Mouse (Mus musculus): ENCODE data around the gene Pet117. TPM values are rescaled to one million over a fixed set of nuclear protein-coding genes. Genes with fewer than 3 reads are reported as not detected.

Gene Pet117
- total and polyA plus RNA-seq, 3 experiments = not detected

GRCm38 (mm10) chr2:144418062-144418461, 49.3 kb downstream of the Pet117 start:
- no peak for TF ChIP-seq USF1 (IDR thresholded peaks at IDR 0.05; ENCODE audit: low read depth, low read length)
- TF ChIP-seq SIN3A (IDR thresholded peaks at IDR 0.05; ENCODE audit: low read length) = no peak
- no peak for TF ChIP-seq GATA1 (IDR thresholded peaks at IDR 0.05; ENCODE audit: low read depth, low read length)
- TF ChIP-seq MAX (IDR thresholded peaks at IDR 0.05; ENCODE audit: low read length) = no peak
- TF ChIP-seq ETS1 (IDR thresholded peaks at IDR 0.05; ENCODE audit: low read depth, low read length) = no peak
- no peak for TF ChIP-seq ELF1 (IDR thresholded peaks at IDR 0.05; ENCODE audit: low read depth, low read length)
- no peak for TF ChIP-seq KAT2A (conservative IDR thresholded peaks at IDR 0.05; ENCODE audit: low read depth, low read length)
- no peak for TF ChIP-seq BHLHE40 (IDR thresholded peaks at IDR 0.05; ENCODE audit: borderline replicate concordance, low read depth, low read length)
- TF ChIP-seq MAZ (IDR thresholded peaks at IDR 0.05; ENCODE audit: low read depth, low read length) = no peak
- no peak for TF ChIP-seq RAD21 (IDR thresholded peaks at IDR 0.05; ENCODE audit: low read depth, low read length)
- TF ChIP-seq MXI1 (IDR thresholded peaks at IDR 0.05; ENCODE audit: low read depth, low read length) = no peak
- no peak for DNase-seq (ENCODE audit: low read depth, low spot score)
- H3K4me1 ChIP-seq (ENCODE audit: control insufficient read depth in 1 of 2, insufficient read depth in 2 of 2, low read length in 2 of 2) = no peaks in the 10 kb centered on the region
- no peak overlapping the region for H3K27ac ChIP-seq (ENCODE audit: control insufficient read depth, low read depth, low read length)
- H3K9me3 ChIP-seq (replicated peaks; ENCODE audit: insufficient read depth, low read length) = no peaks in the 10 kb centered on the region
- H3K36me3 ChIP-seq (ENCODE audit: control insufficient read depth in 1 of 2, insufficient read depth in 2 of 2, low read length in 2 of 2) = no peaks in the 10 kb centered on the region
- H3K79me2 ChIP-seq (ENCODE audit: control insufficient read depth, insufficient read depth, low read length, poor library complexity) = no peaks in the 10 kb centered on the region
- no peak overlapping the region for H3K4me3 ChIP-seq (ENCODE audit: control insufficient read depth in 1 of 2, insufficient read depth in 1 of 2, low read depth in 2 of 2, low read length in 2 of 2)
- H3K27me3 ChIP-seq (ENCODE audit: control insufficient read depth in 1 of 2, insufficient read depth in 2 of 2, low read length in 2 of 2) = no peaks in the 10 kb centered on the region
- no peak overlapping the region for H3K9ac ChIP-seq (ENCODE audit: control insufficient read depth, low read depth, low read length, poor library complexity, severe bottlenecking)

- H3K36me3 ChIP-seq (ENCODE audit: control insufficient read depth in 1 of 2, insufficient read depth in 2 of 2, low read length in 2 of 2) = no peaks in the 10 kb centered on the region
- H3K4me3 ChIP-seq (ENCODE audit: control insufficient read depth in 1 of 2, insufficient read depth in 1 of 2, low read depth in 2 of 2, low read length in 2 of 2) = no peak overlapping the region
- H3K4me1 ChIP-seq (ENCODE audit: control insufficient read depth in 1 of 2, insufficient read depth in 2 of 2, low read length in 2 of 2) = no peaks in the 10 kb centered on the region
These were observed 53.4 kb downstream of the Pet117 start for GRCm38 (mm10) chr2:144422094-144422675.

More at GRCm38 (mm10) chr2:144422094-144422675, 53.4 kb downstream of the Pet117 start:
- Histone ChIP-seq H3K27ac (ENCODE audit: control insufficient read depth, low read depth, low read length) (no peak overlapping the region), H3K79me2 (ENCODE audit: control insufficient read depth, insufficient read depth, low read length, poor library complexity) (no peaks in the 10 kb centered on the region), H3K9me3 (replicated peaks; ENCODE audit: insufficient read depth, low read length) (no peaks in the 10 kb centered on the region), H3K9ac (ENCODE audit: control insufficient read depth, low read depth, low read length, poor library complexity, severe bottlenecking) (no peak overlapping the region), H3K27me3 (ENCODE audit: control insufficient read depth in 1 of 2, insufficient read depth in 2 of 2, low read length in 2 of 2) (peaks cover 0 to 1% of the 10 kb centered on the region in 2 experiments; a peak in 1 of 4 replicates)
- DNase-seq (ENCODE audit: low read depth, low spot score) = no peak
- TF ChIP-seq MYB (IDR thresholded peaks at IDR 0.05; ENCODE audit: low read depth, low read length) (no peak), CHD1 (IDR thresholded peaks at IDR 0.05; ENCODE audit: low read depth, low read length) (no peak), SMC3 (IDR thresholded peaks at IDR 0.05; ENCODE audit: low read depth, low read length) (no peak), MAX (IDR thresholded peaks at IDR 0.05; ENCODE audit: low read length) (no peak), E2F4 (IDR thresholded peaks at IDR 0.05; ENCODE audit: borderline replicate concordance, low read depth, low read length) (no peak), GABPA (IDR thresholded peaks at IDR 0.05; ENCODE audit: low read depth, low read length) (no peak), NELFE (IDR thresholded peaks at IDR 0.05; ENCODE audit: low read depth, low read length) (no peak), MXI1 (IDR thresholded peaks at IDR 0.05; ENCODE audit: low read depth, low read length) (no peak), TCF12 (IDR thresholded peaks at IDR 0.05; ENCODE audit: low read depth, low read length) (no peak), UBTF (IDR thresholded peaks at IDR 0.05; ENCODE audit: borderline replicate concordance, insufficient read depth, low read depth, low read length) (no peak), JUND (IDR thresholded peaks at IDR 0.05; ENCODE audit: low read depth, low read length) (no peak)

Other genes with a start within 250 kb of the Pet117 start
- 14.1 and 16.8 TPM in 2 replicates for gene Mgme1, start 98.3 kb upstream of the Pet117 start, total RNA-seq (2012; rRNA removed)
- 10 to 100 TPM in 1 of 2 experiments, not detected in 1; 20.3 TPM for gene Mgme1, start 98.3 kb upstream of the Pet117 start, polyA plus RNA-seq (2012; ENCODE audit: insufficient read depth in 1 of 2, insufficient read length in 2 of 2, low read depth in 1 of 2, low replicate concordance in 2 of 2, missing spikeins in 1 of 2)
- gene Snx5, start 98.1 kb upstream of the Pet117 start, total RNA-seq (2012; rRNA removed) = 136 and 161 TPM in 2 replicates
- 100 to 1,000 TPM; 213 to 835 TPM for gene Snx5, start 98.1 kb upstream of the Pet117 start, polyA plus RNA-seq (2012; ENCODE audit: insufficient read depth in 1 of 2, insufficient read length in 2 of 2, low read depth in 1 of 2, low replicate concordance in 2 of 2, missing spikeins in 1 of 2)
- not detected in 2 replicates for gene Ovol2, start 36.9 kb upstream of the Pet117 start, total RNA-seq (2012; rRNA removed)
- not detected for gene Ovol2, start 36.9 kb upstream of the Pet117 start, polyA plus RNA-seq (2012; ENCODE audit: insufficient read depth in 1 of 2, insufficient read length in 2 of 2, low read depth in 1 of 2, low replicate concordance in 2 of 2, missing spikeins in 1 of 2)
- gene Kat14, start within 50 bp of the Pet117 start, total RNA-seq (2012; rRNA removed) = 24.6 and 25.9 TPM in 2 replicates
- 10 to 100 TPM in 1 of 2 experiments, not detected in 1; 52.9 TPM for gene Kat14, start within 50 bp of the Pet117 start, polyA plus RNA-seq (2012; ENCODE audit: insufficient read depth in 1 of 2, insufficient read length in 2 of 2, low read depth in 1 of 2, low replicate concordance in 2 of 2, missing spikeins in 1 of 2)
- 0.03 and 0.08 TPM in 2 replicates for gene Dzank1, start 158.4 kb downstream of the Pet117 start, total RNA-seq (2012; rRNA removed)
- gene Dzank1, start 158.4 kb downstream of the Pet117 start, polyA plus RNA-seq (2012; ENCODE audit: insufficient read depth in 1 of 2, insufficient read length in 2 of 2, low read depth in 1 of 2, low replicate concordance in 2 of 2, missing spikeins in 1 of 2) = under 1 TPM in 1 of 2 experiments, not detected in 1; 0.35 TPM
- 23.6 and 27.3 TPM in 2 replicates for gene Polr3f, start 158.7 kb downstream of the Pet117 start, total RNA-seq (2012; rRNA removed)
- gene Polr3f, start 158.7 kb downstream of the Pet117 start, polyA plus RNA-seq (2012; ENCODE audit: insufficient read depth in 1 of 2, insufficient read length in 2 of 2, low read depth in 1 of 2, low replicate concordance in 2 of 2, missing spikeins in 1 of 2) = 10 to 100 TPM in 1 of 2 experiments, not detected in 1; 17.9 TPM
- gene Rbbp9, start 181.9 kb downstream of the Pet117 start, total RNA-seq (2012; rRNA removed) = 0.07 and 0.08 TPM in 2 replicates
- under 1 TPM in 1 of 2 experiments, not detected in 1; 0.15 TPM for gene Rbbp9, start 181.9 kb downstream of the Pet117 start, polyA plus RNA-seq (2012; ENCODE audit: insufficient read depth in 1 of 2, insufficient read length in 2 of 2, low read depth in 1 of 2, low replicate concordance in 2 of 2, missing spikeins in 1 of 2)
- 76.8 and 89.8 TPM in 2 replicates for gene Sec23b, start 187.2 kb downstream of the Pet117 start, total RNA-seq (2012; rRNA removed)
- gene Sec23b, start 187.2 kb downstream of the Pet117 start, polyA plus RNA-seq (2012; ENCODE audit: insufficient read depth in 1 of 2, insufficient read length in 2 of 2, low read depth in 1 of 2, low replicate concordance in 2 of 2, missing spikeins in 1 of 2) = 10 to 100 TPM in 1 of 2 experiments, not detected in 1; 78.7 TPM
- 24.6 and 28.6 TPM in 2 replicates for gene Smim26, start 225.1 kb downstream of the Pet117 start, total RNA-seq (2012; rRNA removed)
- 10 to 100 TPM in 1 of 2 experiments, not detected in 1; 16.4 TPM for gene Smim26, start 225.1 kb downstream of the Pet117 start, polyA plus RNA-seq (2012; ENCODE audit: insufficient read depth in 1 of 2, insufficient read length in 2 of 2, low read depth in 1 of 2, low replicate concordance in 2 of 2, missing spikeins in 1 of 2)
- 28.8 and 32.5 TPM in 2 replicates for gene Dtd1, start 230.9 kb downstream of the Pet117 start, total RNA-seq (2012; rRNA removed)
- gene Dtd1, start 230.9 kb downstream of the Pet117 start, polyA plus RNA-seq (2012; ENCODE audit: insufficient read depth in 1 of 2, insufficient read length in 2 of 2, low read depth in 1 of 2, low replicate concordance in 2 of 2, missing spikeins in 1 of 2) = 10 to 100 TPM in 1 of 2 experiments, not detected in 1; 36.0 TPM

Measured in MEL (cell line).